Mouse (Mus musculus) forebrain, postnatal 0 days (tissue): ENCODE results near the gene Gm13288. TPM values are rescaled to one million over a fixed set of nuclear protein-coding genes. Genes with fewer than 3 reads are reported as not detected.
A peak's percentile ranks its signal among the peaks of the same experiment; 100 is the strongest.

Experiments used
- ATAC-seq: fragments of 200-750 bp; cut with Nextera tagmentation; 2 replicates; pipeline ENCODE4 v1.8.0; 2017; ENCODE audit warnings: mild to moderate bottlenecking, moderate library complexity
- DNase-seq: peaks from one replicate; pipeline ENCODE4 v3.0.0-alpha.2; 2015
- H3K27ac ChIP-seq: fragments of 300-500 bp; sonication (generic); 2 replicates; pipeline ENCODE4 v1.5.1; 2014; ENCODE audit warnings: low read depth, mild to moderate bottlenecking, antibody characterized with exemption, low read length, moderate library complexity, mixed read lengths
- H3K27me3 ChIP-seq: fragments of 300-500 bp; sonication (generic); 2 replicates; pipeline ENCODE4 v1.6.1; 2014; ENCODE audit warnings: mild to moderate bottlenecking, low read length, mixed read lengths; ENCODE audit not compliant: insufficient read depth
- H3K36me3 ChIP-seq: fragments of 300-500 bp; sonication (generic); 2 replicates; pipeline ENCODE4 v1.6.1; 2014; ENCODE audit warnings: mild to moderate bottlenecking, moderate library complexity; ENCODE audit not compliant: insufficient read depth
- H3K4me1 ChIP-seq: fragments of 300-500 bp; sonication (generic); 2 replicates; pipeline ENCODE4 v1.6.1; 2014; ENCODE audit warnings: antibody characterized with exemption; ENCODE audit not compliant: insufficient read depth
- H3K4me2 ChIP-seq: fragments of 300-500 bp; sonication (generic); 2 replicates; pipeline ENCODE4 v1.6.1; 2014; ENCODE audit warnings: low read depth, mild to moderate bottlenecking, moderate library complexity
- H3K4me3 ChIP-seq: fragments of 300-500 bp; sonication (generic); 2 replicates; pipeline ENCODE4 v1.5.1; 2014; ENCODE audit warnings: low read depth, low read length, mixed read lengths
- H3K9ac ChIP-seq: fragments of 300-500 bp; sonication (generic); 2 replicates; pipeline ENCODE4 v1.6.1; 2014; ENCODE audit warnings: mild to moderate bottlenecking
- H3K9me3 ChIP-seq: fragments of 300-500 bp; sonication (generic); 2 replicates; pipeline ENCODE4 v1.6.1; 2016; ENCODE audit warnings: low read length
- CTCF ChIP-seq: sonication (generic); IDR thresholded peaks from 2 replicates; pipeline ENCODE4 v1.5.1; 2016; ENCODE audit warnings: antibody characterized with exemption, control low read depth, low read depth
- WGBS: fragments of 180-500 bp; shearing (Covaris S2); extraction: QIAGEN DNeasy Blood & Tissue Kit; methylation state at CpG from one replicate; pipeline ENCODE4 v1.1.7; 2014; 5-methylcytosine and 5-hydroxymethylcytosine counted together
- polyA plus RNA-seq: library from polyadenylated mRNA; unstranded; fragments of >200 nt; fragmentation: Nextera tagmentation; extraction: Ambion mirVana; gene quantifications from 2 replicates; pipeline ENCODE4 v1.2.1, GENCODE M21; 2015
- total RNA-seq: library from RNA; depleted of rRNA; stranded (reverse); fragments of >200 nt; gene quantifications from 2 replicates; pipeline ENCODE4 v1.2.3, GENCODE M21; 2014; rRNA removed

Gm13288 gene
- total and polyA plus RNA-seq, 2 experiments from 2014 or later, result not detected

DNA sequence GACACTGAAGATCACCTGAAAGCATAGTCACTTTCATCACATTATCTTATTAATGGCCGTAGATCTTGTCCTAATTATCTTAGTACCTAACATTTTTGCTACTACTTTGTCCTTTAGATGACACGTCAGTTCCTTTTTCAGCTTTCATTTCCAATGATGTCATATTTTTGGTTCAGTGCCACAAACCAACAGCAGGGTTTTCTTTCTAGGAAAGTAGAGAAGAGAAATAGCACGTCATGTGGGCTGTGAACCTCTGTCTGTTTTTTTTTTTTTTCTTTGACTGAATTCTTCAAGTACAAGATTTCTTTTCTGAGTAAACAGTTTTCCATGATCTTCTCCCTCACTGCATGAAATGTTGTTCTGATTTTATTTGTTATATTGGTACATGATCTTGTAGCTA, 34.7 kb downstream of the Gm13288 start:
- no peaks in the 10 kb centered on the region for H3K36me3 ChIP-seq
- 65% methylated on average over 3 of the region's 3 CpGs for WGBS
- no peak overlapping the region for H3K27ac ChIP-seq
- H3K9me3 ChIP-seq, result no peaks in the 10 kb centered on the region
- TF ChIP-seq CTCF, result no peak
- ATAC-seq, result no peak
- no peak overlapping the region for H3K4me3 ChIP-seq
- H3K9ac ChIP-seq, result no peak overlapping the region
- no peak for DNase-seq
- H3K4me2 ChIP-seq, result no peak overlapping the region
- H3K27me3 ChIP-seq, result no peaks in the 10 kb centered on the region
- H3K4me1 ChIP-seq, result no peaks in the 10 kb centered on the region

DNA sequence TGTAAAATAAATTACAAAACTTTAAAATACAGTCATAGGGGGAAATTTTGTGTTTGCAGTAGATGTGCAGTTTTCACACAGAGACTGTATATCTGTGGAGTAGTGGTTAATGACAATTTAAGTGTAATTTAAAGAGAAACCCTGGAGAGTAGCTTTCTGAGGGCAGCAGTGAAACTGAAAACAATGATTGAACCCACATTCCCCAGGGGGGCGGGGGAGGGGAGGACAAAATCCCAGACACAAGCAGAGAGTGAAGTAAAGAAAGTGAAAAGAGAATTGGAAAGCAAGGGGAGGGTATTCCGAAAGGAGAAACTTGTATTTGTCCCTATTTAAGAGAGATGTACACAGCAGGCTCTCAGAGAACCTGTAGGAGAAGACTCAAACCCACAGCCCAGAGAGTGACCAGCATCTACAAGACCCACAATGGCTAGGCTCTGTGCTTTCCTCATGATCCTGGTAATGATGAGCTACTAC, 36.1 kb downstream of the Gm13288 start, which contains the start of gene Ifna4:
Ifna4 (plus strand) TSS at position 424 of the 474 bp plus-strand sequence.
- H3K4me3 ChIP-seq, result no peak within 1 kb of the TSS
- no peak within 1 kb of the TSS for H3K9ac ChIP-seq
- H3K27me3 ChIP-seq, result no peaks in the 10 kb centered on the region
- H3K36me3 ChIP-seq, result no peaks in the 10 kb centered on the region
- no peaks in the 10 kb centered on the region for H3K9me3 ChIP-seq
- H3K4me1 ChIP-seq, result no peaks in the 10 kb centered on the region
- DNase-seq (no peak), ATAC-seq (no peak)
- WGBS, result 37% methylated on average over 2 of the region's 2 CpGs
- H3K27ac ChIP-seq, result no peak within 1 kb of the TSS
- no peak within 1 kb of the TSS for H3K4me2 ChIP-seq
- no peak for TF ChIP-seq CTCF

DNA sequence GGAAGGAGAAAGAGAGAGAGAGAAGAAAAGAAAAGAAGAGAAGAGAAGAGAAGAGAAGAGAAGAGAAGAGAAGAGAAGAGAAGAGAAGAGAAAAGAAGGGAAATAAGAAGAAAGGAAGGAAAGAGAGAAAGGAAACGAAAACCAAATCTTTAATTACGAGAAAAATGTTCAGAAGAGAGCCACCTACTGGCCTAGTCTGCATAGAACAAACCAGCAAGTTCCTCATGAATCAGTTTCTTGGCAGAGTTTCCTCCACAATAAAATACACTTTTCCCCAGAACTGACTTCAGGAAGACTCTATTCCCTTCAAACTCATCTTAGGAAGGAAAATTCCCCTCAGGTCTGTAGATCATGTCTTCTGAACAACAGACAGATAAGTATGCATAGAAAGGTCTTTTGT, 40.0 kb downstream of the Gm13288 start:
- H3K4me1 ChIP-seq, result no peaks in the 10 kb centered on the region
- H3K9me3 ChIP-seq, result no peaks in the 10 kb centered on the region
- H3K27ac ChIP-seq, result no peak overlapping the region
- DNase-seq (no peak), ATAC-seq (no peak)
- peak; percentile 36; the same call in 1 of the 2 replicates for TF ChIP-seq CTCF
- H3K36me3 ChIP-seq, result no peaks in the 10 kb centered on the region
- H3K9ac ChIP-seq, result no peak overlapping the region
- H3K27me3 ChIP-seq, result no peaks in the 10 kb centered on the region
- no peak overlapping the region for H3K4me3 ChIP-seq
- no peak overlapping the region for H3K4me2 ChIP-seq
- WGBS, result 40% methylated on average over 2 of the region's 2 CpGs

GRCm38 (mm10) chr4:88849698-88850097, 44.4 kb downstream of the Gm13288 start, which contains the start of gene Ifna1:
TSS of gene Ifna1 (plus strand) at chr4:88850087.
- Histone ChIP-seq H3K9ac (no peak within 1 kb of the TSS), H3K4me2 (no peak within 1 kb of the TSS), H3K27me3 (no peaks in the 10 kb centered on the region), H3K36me3 (no peaks in the 10 kb centered on the region), H3K4me1 (no peaks in the 10 kb centered on the region), H3K9me3 (no peaks in the 10 kb centered on the region), H3K27ac (no peak within 1 kb of the TSS), H3K4me3 (no peak within 1 kb of the TSS)
- ATAC-seq (no peak), DNase-seq (no peak)
- 37% methylated on average over 1 of the region's 1 CpGs for WGBS
- TF ChIP-seq CTCF, result no peak

GRCm38 (mm10) chr4:88851026-88851763, 45.9 kb downstream of the Gm13288 start:
- Histone ChIP-seq H3K36me3 (no peaks in the 10 kb centered on the region), H3K9me3 (no peaks in the 10 kb centered on the region), H3K4me1 (no peaks in the 10 kb centered on the region), H3K4me3 (no peak overlapping the region), H3K9ac (no peak overlapping the region), H3K4me2 (no peak overlapping the region), H3K27me3 (no peaks in the 10 kb centered on the region), H3K27ac (no peak overlapping the region)
- ATAC-seq, result no peak
- DNase-seq, result no peak
- TF ChIP-seq CTCF, result no peak
- 15% methylated on average over 4 of the region's 4 CpGs for WGBS

Other genes starting within 250 kb of the Gm13288 start
Only the 30 nearest of the 31 such genes appear.
- not detected in 2 replicates for gene Ifna14, start 233.7 kb upstream of the Gm13288 start, total RNA-seq
- not detected in 2 replicates for gene Ifna14, start 233.7 kb upstream of the Gm13288 start, polyA plus RNA-seq
- not detected in 2 replicates for gene Ifna9, start 213.1 kb upstream of the Gm13288 start, total RNA-seq
- not detected in 2 replicates for gene Ifna9, start 213.1 kb upstream of the Gm13288 start, polyA plus RNA-seq
- not detected in 2 replicates for gene Ifna12, start 202.2 kb upstream of the Gm13288 start, total RNA-seq
- gene Ifna12, start 202.2 kb upstream of the Gm13288 start, polyA plus RNA-seq, result not detected in 2 replicates
- gene C87499, start 171.1 kb upstream of the Gm13288 start, total RNA-seq, result not detected in 2 replicates
- not detected in 2 replicates for gene C87499, start 171.1 kb upstream of the Gm13288 start, polyA plus RNA-seq
- not detected in 2 replicates for gene Ifna13, start 161.1 kb upstream of the Gm13288 start, total RNA-seq
- not detected in 2 replicates for gene Ifna13, start 161.1 kb upstream of the Gm13288 start, polyA plus RNA-seq
- gene Ifna16, start 128.6 kb upstream of the Gm13288 start, total RNA-seq, result not detected in 2 replicates
- gene Ifna16, start 128.6 kb upstream of the Gm13288 start, polyA plus RNA-seq, result not detected in 2 replicates
- gene Ifna2, start 121.6 kb upstream of the Gm13288 start, total RNA-seq, result not detected in 2 replicates
- not detected in 2 replicates for gene Ifna2, start 121.6 kb upstream of the Gm13288 start, polyA plus RNA-seq
- not detected in 2 replicates for gene Ifnab, start 114.2 kb upstream of the Gm13288 start, total RNA-seq
- gene Ifnab, start 114.2 kb upstream of the Gm13288 start, polyA plus RNA-seq, result not detected in 2 replicates
- gene Gm26566, start 83.7 kb upstream of the Gm13288 start, total RNA-seq, result 1.2 and 2.9 TPM in 2 replicates
- gene Gm26566, start 83.7 kb upstream of the Gm13288 start, polyA plus RNA-seq, result 0.84 and 1.1 TPM in 2 replicates
- 171 and 176 TPM in 2 replicates for gene Klhl9, start 83.1 kb upstream of the Gm13288 start, total RNA-seq
- gene Klhl9, start 83.1 kb upstream of the Gm13288 start, polyA plus RNA-seq, result 65.8 and 78.1 TPM in 2 replicates
- not detected in 2 replicates for gene Gm13271, start 50.7 kb upstream of the Gm13288 start, total RNA-seq
- not detected in 2 replicates for gene Gm13271, start 50.7 kb upstream of the Gm13288 start, polyA plus RNA-seq
- not detected in 2 replicates for gene Gm13283, start 45.4 kb upstream of the Gm13288 start, total RNA-seq
- not detected in 2 replicates for gene Gm13283, start 45.4 kb upstream of the Gm13288 start, polyA plus RNA-seq
- gene Gm13290, start 31.7 kb upstream of the Gm13288 start, total RNA-seq, result not detected in 2 replicates
- not detected in 2 replicates for gene Gm13290, start 31.7 kb upstream of the Gm13288 start, polyA plus RNA-seq
- not detected in 2 replicates for gene Gm13289, start 28.6 kb upstream of the Gm13288 start, total RNA-seq
- not detected in 2 replicates for gene Gm13289, start 28.6 kb upstream of the Gm13288 start, polyA plus RNA-seq
- not detected in 2 replicates for gene Gm13272, start 25.7 kb upstream of the Gm13288 start, total RNA-seq
- not detected in 2 replicates for gene Gm13272, start 25.7 kb upstream of the Gm13288 start, polyA plus RNA-seq
- 0.33 TPM in 1 of 2 replicates, not detected in the other for gene Ifnz, start 23.4 kb upstream of the Gm13288 start, total RNA-seq
- not detected in 2 replicates for gene Ifnz, start 23.4 kb upstream of the Gm13288 start, polyA plus RNA-seq
- gene Gm13276, start 19.8 kb upstream of the Gm13288 start, total RNA-seq, result not detected in 2 replicates
- gene Gm13276, start 19.8 kb upstream of the Gm13288 start, polyA plus RNA-seq, result not detected in 2 replicates
- gene Gm13277, start 16.9 kb upstream of the Gm13288 start, total RNA-seq, result not detected in 2 replicates
- gene Gm13277, start 16.9 kb upstream of the Gm13288 start, polyA plus RNA-seq, result not detected in 2 replicates
- gene Gm13278, start 14.0 kb upstream of the Gm13288 start, total RNA-seq, result not detected in 2 replicates
- not detected in 2 replicates for gene Gm13278, start 14.0 kb upstream of the Gm13288 start, polyA plus RNA-seq
- not detected in 2 replicates for gene Gm13275, start 11.0 kb upstream of the Gm13288 start, total RNA-seq
- not detected in 2 replicates for gene Gm13275, start 11.0 kb upstream of the Gm13288 start, polyA plus RNA-seq
- gene Gm13279, start 8.1 kb upstream of the Gm13288 start, total RNA-seq, result not detected in 2 replicates
- gene Gm13279, start 8.1 kb upstream of the Gm13288 start, polyA plus RNA-seq, result not detected in 2 replicates
- not detected in 2 replicates for gene Gm13285, start 5.9 kb upstream of the Gm13288 start, total RNA-seq
- gene Gm13285, start 5.9 kb upstream of the Gm13288 start, polyA plus RNA-seq, result not detected in 2 replicates
- not detected in 2 replicates for gene Gm13287, start 2.3 kb upstream of the Gm13288 start, total RNA-seq
- not detected in 2 replicates for gene Gm13287, start 2.3 kb upstream of the Gm13288 start, polyA plus RNA-seq
- gene Ifna7, start 10.7 kb downstream of the Gm13288 start, total RNA-seq, result not detected in 2 replicates
- gene Ifna7, start 10.7 kb downstream of the Gm13288 start, polyA plus RNA-seq, result not detected in 2 replicates
- not detected in 2 replicates for gene Ifna11, start 14.4 kb downstream of the Gm13288 start, total RNA-seq
- not detected in 2 replicates for gene Ifna11, start 14.4 kb downstream of the Gm13288 start, polyA plus RNA-seq
- gene Ifna6, start 21.9 kb downstream of the Gm13288 start, total RNA-seq, result not detected in 2 replicates
- gene Ifna6, start 21.9 kb downstream of the Gm13288 start, polyA plus RNA-seq, result not detected in 2 replicates
- not detected in 2 replicates for gene Ifna5, start 30.0 kb downstream of the Gm13288 start, total RNA-seq
- gene Ifna5, start 30.0 kb downstream of the Gm13288 start, polyA plus RNA-seq, result not detected in 2 replicates
- gene Ifna4, start 36.3 kb downstream of the Gm13288 start, total RNA-seq, result not detected in 2 replicates
- gene Ifna4, start 36.3 kb downstream of the Gm13288 start, polyA plus RNA-seq, result not detected in 2 replicates
- not detected in 2 replicates for gene Ifna1, start 44.6 kb downstream of the Gm13288 start, total RNA-seq
- not detected in 2 replicates for gene Ifna1, start 44.6 kb downstream of the Gm13288 start, polyA plus RNA-seq
- not detected in 2 replicates for gene Ifne, start 74.7 kb downstream of the Gm13288 start, total RNA-seq
- gene Ifne, start 74.7 kb downstream of the Gm13288 start, polyA plus RNA-seq, result not detected in 2 replicates